Mouse (Mus musculus) C2C12 (cell line): Measurements from ENCODE around the gene A830005F24Rik. TPM values are rescaled to one million over a fixed set of nuclear protein-coding genes. Genes with fewer than 3 reads are reported as not detected.
A peak's percentile ranks its signal among the peaks of the same experiment; 100 is the strongest.

Source experiments
- H3K27me3 ChIP-seq: one replicate; pipeline ENCODE4 v1.6.1; 2011; ENCODE audit not compliant: control insufficient read depth, insufficient read depth, insufficient read length
- H3K36me3 ChIP-seq: one replicate; pipeline ENCODE4 v1.6.1; 2011; ENCODE audit not compliant: control insufficient read depth, insufficient read depth
- H3K4me3 ChIP-seq: one replicate; pipeline ENCODE4 v1.5.1; 2011; ENCODE audit warnings: mild to moderate bottlenecking, control low read depth; ENCODE audit not compliant: poor library complexity, insufficient read depth, severe bottlenecking
- H3K79me2 ChIP-seq: one replicate; pipeline ENCODE4 v1.6.1; 2011; ENCODE audit not compliant: control insufficient read depth, insufficient read depth
- H3K79me3 ChIP-seq: one replicate; pipeline ENCODE4 v1.6.1; 2011; ENCODE audit warnings: low read depth, control low read depth
- H3ac ChIP-seq: one replicate; pipeline ENCODE3; 2011; ENCODE audit warnings: low read depth; ENCODE audit not compliant: control insufficient read depth, insufficient read length
- CEBPB ChIP-seq: IDR thresholded peaks from one replicate; pipeline ENCODE4 v1.6.1; 2011; ENCODE audit warnings: low read depth, mild to moderate bottlenecking, control low read depth, moderate library complexity
- CTCF ChIP-seq: IDR thresholded peaks from one replicate; pipeline ENCODE4 v1.5.1; 2011; ENCODE audit not compliant: control insufficient read depth, insufficient read depth, insufficient read length
- FOSL1 ChIP-seq: IDR thresholded peaks from one replicate; pipeline ENCODE4 v1.8.0; 2011; ENCODE audit warnings: mild to moderate bottlenecking, low read length; ENCODE audit not compliant: poor library complexity, insufficient read depth, severe bottlenecking
- MAX ChIP-seq: IDR thresholded peaks from one replicate; pipeline ENCODE4 v1.6.1; 2011; ENCODE audit warnings: mild to moderate bottlenecking, control low read depth
- MYOD1 ChIP-seq: IDR thresholded peaks from one replicate; pipeline ENCODE4 v1.6.1; 2011; ENCODE audit warnings: low read depth; ENCODE audit not compliant: control insufficient read depth, insufficient read length
- MYOG ChIP-seq: IDR thresholded peaks from one replicate; pipeline ENCODE4 v1.6.1; 2011; ENCODE audit not compliant: control insufficient read depth, insufficient read length; ENCODE audit errors: extremely low read depth
- USF1 ChIP-seq: IDR thresholded peaks from one replicate; pipeline ENCODE4 v1.6.1; 2011; ENCODE audit warnings: low read depth, mild to moderate bottlenecking, control low read depth, moderate library complexity
- long read RNA-seq, 2 experiments: library from polyadenylated mRNA; unstranded; transcript quantifications; one replicate each; pipeline ENCODE4 v2.0.0; 2019 to 2020
- polyA plus RNA-seq: library from polyadenylated mRNA; unstranded; fragments of >200 nt; fragmentation: generic; extraction: Trizol; gene quantifications from one replicate; pipeline ENCODE4 v1.2.1, GENCODE M21; 2012; ENCODE audit warnings: missing spikeins

A830005F24Rik gene
- 0.33 TPM for polyA plus RNA-seq
- long read RNA-seq, experiment 1, result 0 reads
- long read RNA-seq, experiment 2, result 0 reads

DNA sequence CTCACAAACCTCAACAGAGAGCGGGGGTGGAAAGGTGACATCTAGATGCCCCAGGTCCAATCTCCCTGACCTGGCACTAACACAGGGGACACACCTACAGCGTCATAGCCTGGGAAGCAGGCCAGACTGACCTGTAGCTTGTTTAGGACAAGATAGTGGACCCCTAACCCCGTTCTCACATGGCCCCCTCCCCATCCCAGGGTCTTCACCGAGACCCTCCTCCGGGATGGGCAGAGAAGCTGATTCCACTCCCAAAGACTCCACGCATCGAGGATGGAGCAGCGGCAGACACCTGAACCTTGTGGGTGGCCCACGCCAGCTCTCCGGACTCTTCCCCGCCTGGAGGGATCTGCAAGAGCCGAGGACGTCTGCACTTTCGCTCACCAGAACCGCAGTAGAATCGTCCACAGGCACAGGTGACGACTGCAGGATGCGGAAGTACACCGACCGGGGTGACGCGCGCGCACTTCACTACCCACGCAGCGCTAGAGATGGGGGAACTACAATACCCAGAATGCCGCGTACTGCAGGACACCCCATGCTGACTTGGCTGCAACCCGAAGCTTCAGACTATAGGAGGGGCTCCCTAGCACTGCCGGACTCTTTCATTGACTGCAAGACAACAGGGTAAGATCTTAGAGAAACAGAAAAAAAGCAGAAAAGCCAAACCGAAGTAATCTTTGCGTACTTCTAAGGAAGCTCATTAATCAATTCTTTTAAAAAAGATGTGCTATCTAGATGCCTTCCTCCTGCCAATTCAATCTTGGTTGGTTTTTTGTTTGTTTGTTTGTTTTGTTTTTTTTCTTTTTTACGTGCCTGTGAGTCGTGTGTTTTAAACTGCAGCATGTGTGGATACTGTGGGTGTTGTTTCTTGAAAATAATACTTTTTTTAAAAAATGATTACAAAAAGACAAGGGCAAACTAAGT is at the start of gene A830005F24Rik, which contains the start of gene Zfp169:
Gene A830005F24Rik, plus strand, starts transcription at position 568 of the 927 bp plus-strand sequence.
Gene Zfp169, minus strand, starts transcription at position 449 of the 927 bp plus-strand sequence.
- no peaks in the 10 kb centered on the region for H3K36me3 ChIP-seq
- H3K79me2 ChIP-seq, result peaks cover 12% of the 10 kb centered on the region
- peak within 1 kb of the TSS; percentile 27 for H3ac ChIP-seq
- no peak for TF ChIP-seq FOSL1
- peak; percentile 54 for TF ChIP-seq MAX
- no peak for TF ChIP-seq CTCF
- no peaks in the 10 kb centered on the region for H3K27me3 ChIP-seq
- peaks cover 1% of the 10 kb centered on the region for H3K79me3 ChIP-seq
- peak within 1 kb of the TSS; percentile 54 for H3K4me3 ChIP-seq

DNA sequence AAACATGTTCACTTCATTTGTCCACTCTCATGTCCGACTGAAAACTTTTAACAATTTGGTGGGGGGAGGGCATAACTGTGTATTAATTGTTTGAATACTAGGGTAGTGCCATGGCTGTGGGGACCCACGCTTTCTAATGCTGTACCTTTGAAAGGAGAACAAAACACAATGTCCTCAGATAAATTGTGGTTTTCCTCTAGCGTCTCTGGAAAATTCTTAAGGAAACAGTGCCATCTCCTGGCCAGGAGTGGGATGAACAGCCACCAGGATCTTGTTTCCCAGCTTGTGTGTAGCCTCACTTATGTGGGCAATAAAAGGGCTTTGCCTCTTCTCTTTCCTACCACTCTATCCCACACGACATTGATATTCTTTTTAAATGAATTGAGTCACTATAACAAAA is 49.2 kb upstream of the A830005F24Rik start:
- no peaks in the 10 kb centered on the region for H3K79me2 ChIP-seq
- TF ChIP-seq MAX, result no peak
- peak; percentile 52 for TF ChIP-seq CTCF
- TF ChIP-seq USF1, result no peak

DNA sequence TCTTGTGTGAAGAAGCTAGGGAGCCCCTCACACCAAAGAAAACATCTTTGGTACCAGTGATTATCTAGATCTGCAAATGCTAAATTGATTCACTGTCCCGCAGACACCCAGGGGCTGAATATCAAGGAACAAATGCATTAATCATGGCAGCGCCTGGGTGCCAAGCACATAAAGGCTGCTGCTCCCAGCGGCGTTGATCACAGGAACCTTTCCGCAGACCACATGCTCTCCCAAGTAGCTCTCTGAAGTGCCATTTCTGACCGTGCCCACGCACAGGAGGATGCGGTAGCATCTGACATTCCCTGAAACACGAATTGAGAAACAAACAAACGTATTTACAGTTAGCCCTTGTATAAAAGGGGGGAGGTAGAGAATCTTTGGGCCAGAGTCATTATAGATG is 47.2 kb upstream of the A830005F24Rik start:
- Histone ChIP-seq H3K4me3 (no peak overlapping the region), H3ac (no peak overlapping the region), H3K36me3 (no peaks in the 10 kb centered on the region), H3K27me3 (peaks cover 10% of the 10 kb centered on the region), H3K79me2 (no peaks in the 10 kb centered on the region), H3K79me3 (no peaks in the 10 kb centered on the region)
- TF ChIP-seq CTCF (no peak), MYOG (no peak), MAX (no peak), MYOD1 (no peak), FOSL1 (no peak), USF1 (no peak), CEBPB (no peak)

More for the DNA sequence above, 49.2 kb upstream of the A830005F24Rik start:
- no peaks in the 10 kb centered on the region for H3K79me3 ChIP-seq
- H3K4me3 ChIP-seq, result no peak overlapping the region
- peaks cover 10% of the 10 kb centered on the region for H3K27me3 ChIP-seq
- H3ac ChIP-seq, result no peak overlapping the region
- H3K36me3 ChIP-seq, result no peaks in the 10 kb centered on the region

DNA sequence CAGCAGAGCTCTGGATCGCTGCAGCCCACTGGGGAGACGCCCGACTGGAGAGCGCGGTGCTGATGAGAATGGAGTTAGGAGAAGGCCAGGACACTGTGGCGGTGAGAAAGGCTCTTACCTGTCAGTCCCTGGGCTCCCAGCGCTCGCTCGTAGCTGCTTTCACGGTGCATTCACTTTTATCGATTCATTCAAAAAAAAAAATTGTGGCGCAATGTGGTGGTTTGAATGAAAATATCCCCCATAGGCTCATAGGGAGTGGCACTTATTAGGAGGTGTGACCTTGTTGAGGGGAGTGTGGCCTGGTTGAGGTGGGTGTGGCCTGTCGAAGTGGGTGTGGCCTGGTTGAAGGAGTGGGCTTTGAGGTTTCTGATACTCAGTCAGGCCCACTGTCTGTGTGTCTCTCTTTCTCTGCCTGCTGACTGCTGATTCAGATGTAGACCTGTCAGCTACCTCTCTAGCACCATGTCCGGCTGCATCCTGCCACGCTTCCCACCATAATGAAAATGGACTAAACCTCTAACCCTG is 44.7 kb upstream of the A830005F24Rik start:
- no peaks in the 10 kb centered on the region for H3K79me3 ChIP-seq
- no peaks in the 10 kb centered on the region for H3K36me3 ChIP-seq
- H3K79me2 ChIP-seq, result no peaks in the 10 kb centered on the region
- H3ac ChIP-seq, result no peak overlapping the region
- H3K4me3 ChIP-seq, result no peak overlapping the region
- TF ChIP-seq USF1 (no peak), MYOG (no peak), FOSL1 (no peak), MYOD1 (no peak), MAX (no peak), CEBPB (no peak), CTCF (no peak)
- peaks cover 10% of the 10 kb centered on the region for H3K27me3 ChIP-seq

DNA sequence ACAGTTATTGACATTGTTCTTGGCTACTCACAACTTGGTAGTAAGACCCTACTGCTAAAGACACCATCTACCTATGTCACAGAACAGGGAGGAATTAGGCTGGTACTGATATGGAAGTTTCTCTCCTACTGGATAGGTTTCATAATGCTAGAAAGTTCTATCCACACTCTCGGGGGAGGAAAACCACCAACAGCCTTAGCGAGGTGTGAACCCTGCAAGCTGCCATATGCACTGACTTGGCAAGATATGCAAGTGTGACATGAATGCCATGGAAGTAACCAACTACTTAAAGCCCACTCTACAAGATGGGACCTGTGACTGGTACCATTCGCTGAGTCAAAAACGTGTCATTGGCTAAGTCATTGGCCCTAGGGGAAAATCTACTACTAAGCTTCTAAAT is 29.8 kb upstream of the A830005F24Rik start:
- H3K79me3 ChIP-seq, result no peaks in the 10 kb centered on the region
- H3K36me3 ChIP-seq, result peaks cover 4% of the 10 kb centered on the region
- H3K27me3 ChIP-seq, result no peaks in the 10 kb centered on the region
- H3K4me3 ChIP-seq, result no peak overlapping the region
- H3K79me2 ChIP-seq, result no peaks in the 10 kb centered on the region
- no peak for TF ChIP-seq MAX
- no peak for TF ChIP-seq CEBPB
- TF ChIP-seq USF1, result no peak
- TF ChIP-seq MYOD1, result no peak
- no peak for TF ChIP-seq CTCF
- no peak for TF ChIP-seq MYOG
- TF ChIP-seq FOSL1, result no peak
- no peak overlapping the region for H3ac ChIP-seq
